Mouse (Mus musculus) kidney, postnatal 36 days (tissue): ENCODE results near the gene Cd19.
A peak's percentile ranks its signal among the peaks of the same experiment; 100 is the strongest.

Experiments
- DNase-seq, 2 experiments: peaks; one replicate each; pipeline ENCODE4 v3.0.0; 2021 to 2022; ENCODE audit warnings: mixed read lengths in 2 of 2

Cd19 gene

GRCm38 (mm10) chr7:126414725-126415124 is at the start of gene Cd19:
Gene Cd19 (minus strand): TSS chr7:126414889.
- DNase-seq: no peak

GRCm38 (mm10) chr7:126464121-126464520 is 49.4 kb upstream of the Cd19 start:
- DNase-seq: no peak

GRCm38 (mm10) chr7:126463547-126463946 is 48.9 kb upstream of the Cd19 start:
- DNase-seq: no peak

GRCm38 (mm10) chr7:126463004-126463403 is 48.3 kb upstream of the Cd19 start, which contains the start of gene Atp2a1:
Gene Atp2a1 (minus strand): TSS chr7:126463108.
- no peak for DNase-seq

- DNase-seq: no peak
These were observed 46.9 kb upstream of the Cd19 start for GRCm38 (mm10) chr7:126461626-126462025.

- DNase-seq: no peak
These were observed 46.1 kb upstream of the Cd19 start for GRCm38 (mm10) chr7:126460623-126461399.

- no peak for DNase-seq
These were observed 44.3 kb upstream of the Cd19 start for GRCm38 (mm10) chr7:126458844-126459618.

GRCm38 (mm10) chr7:126458225-126458624 is 43.5 kb upstream of the Cd19 start:
- DNase-seq: no peak

GRCm38 (mm10) chr7:126456382-126457266 is 41.9 kb upstream of the Cd19 start:
- no peak for DNase-seq

GRCm38 (mm10) chr7:126455242-126455641 is 40.6 kb upstream of the Cd19 start:
- DNase-seq: no peak

GRCm38 (mm10) chr7:126453861-126454260 is 39.2 kb upstream of the Cd19 start:
- no peak for DNase-seq

GRCm38 (mm10) chr7:126452244-126452643 is 37.6 kb upstream of the Cd19 start:
- no peak for DNase-seq

GRCm38 (mm10) chr7:126450641-126451040 is 36.0 kb upstream of the Cd19 start:
- no peak for DNase-seq

- DNase-seq: no peak
These were observed 35.3 kb upstream of the Cd19 start for GRCm38 (mm10) chr7:126449991-126450390.

GRCm38 (mm10) chr7:126448481-126448880 is 33.8 kb upstream of the Cd19 start:
- no peak for DNase-seq

GRCm38 (mm10) chr7:126446217-126446616 is 31.5 kb upstream of the Cd19 start:
- DNase-seq: no peak

- DNase-seq: no peak
These were observed 30.6 kb upstream of the Cd19 start for GRCm38 (mm10) chr7:126445104-126445815.

- DNase-seq: no peak
These were observed 29.8 kb upstream of the Cd19 start for GRCm38 (mm10) chr7:126444536-126444935.

- DNase-seq: no peak
These were observed 29.3 kb upstream of the Cd19 start for GRCm38 (mm10) chr7:126443997-126444396.

- no peak for DNase-seq
These were observed 25.4 kb upstream of the Cd19 start for GRCm38 (mm10) chr7:126440134-126440533.

- DNase-seq: peak; percentile 33 to 78
These were observed 22.2 kb upstream of the Cd19 start for GRCm38 (mm10) chr7:126436851-126437250.

- DNase-seq: peak in 1 of 2 experiments; percentile 9
These were observed 21.1 kb upstream of the Cd19 start for GRCm38 (mm10) chr7:126435801-126436200.
